ENCODE assay signal across 8 mouse cellular contexts in the genomic region with DNA sequence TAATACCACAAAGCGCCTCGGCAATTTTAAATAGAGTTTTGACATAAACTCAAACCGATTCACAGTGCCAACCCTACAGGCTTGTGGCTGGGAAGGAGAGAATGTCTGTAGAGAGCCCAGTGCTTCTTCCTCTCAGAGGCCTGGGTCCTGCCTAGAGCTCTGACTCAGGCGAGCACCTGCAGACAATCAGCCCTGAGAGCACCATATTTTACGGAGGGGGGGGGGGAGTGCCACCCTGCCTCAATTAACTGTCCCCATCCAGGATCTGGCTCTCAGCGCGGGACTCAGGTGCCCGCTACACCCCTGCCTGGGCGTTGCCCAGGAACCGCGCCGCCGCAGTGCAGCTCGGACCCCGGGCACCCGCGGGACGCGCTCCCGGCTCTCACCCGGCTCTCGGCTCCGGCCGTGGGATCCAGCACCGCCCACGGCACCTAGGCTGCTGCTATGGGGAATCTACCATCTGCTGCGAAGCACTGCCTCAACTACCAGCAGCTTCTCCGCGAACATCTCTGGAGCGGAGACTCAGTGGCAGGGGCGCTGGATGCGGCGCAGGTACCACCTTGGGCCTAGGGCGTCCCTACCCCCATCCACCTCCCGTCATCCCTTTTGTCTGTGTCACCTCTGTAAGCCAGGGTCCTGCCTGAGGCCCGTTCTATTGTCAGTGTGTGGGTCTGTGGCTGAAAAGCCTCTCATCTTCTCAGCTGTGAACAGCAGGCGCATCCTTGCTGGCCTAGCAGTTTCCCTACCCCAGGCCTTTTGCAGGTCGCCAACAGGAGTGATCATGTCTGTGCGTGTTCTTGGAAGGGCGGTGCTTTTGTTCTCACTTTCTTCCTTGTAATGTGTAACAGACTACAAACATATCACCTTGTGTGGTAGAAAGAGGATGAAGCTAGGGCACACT. TPM values are rescaled to one million over a fixed set of nuclear protein-coding genes. Genes with fewer than 3 reads are reported as not detected.
DNase-seq lines count a peak whose midpoint lies in the region; ATAC-seq and TF ChIP-seq lines count a peak whose summit lies in the region.

A gene (plus strand): TSS at position 225 of the 901 bp plus-strand sequence.

- H3K4me1 ChIP-seq in lung, embryonic 16.5 days (replicated peaks; ENCODE audit: control insufficient read depth, insufficient read depth, low read length): peaks cover 17% of the 10 kb centered on the region; the same call in 1 of the 2 replicates
- H3K4me1 ChIP-seq in forebrain, postnatal 0 days (ENCODE audit: insufficient read depth): no peaks in the 10 kb centered on the region; the same call in 1 of the 2 replicates
- H3K4me1 ChIP-seq in stomach, embryonic 14.5 days (ENCODE audit: control insufficient read depth, insufficient read depth, low read length): 0 out of 2 replicates have a peak, but pooled peaks cover 11% of the 10 kb centered on the region

- peak within 1 kb of the TSS; percentile 74 for H3K4me2 ChIP-seq in lung, embryonic 16.5 days (ENCODE audit: low read depth, low read length)
- peak within 1 kb of the TSS; percentile 77 for H3K4me2 ChIP-seq in forebrain, postnatal 0 days (ENCODE audit: low read depth)
- peak within 1 kb of the TSS; percentile 86 for H3K4me2 ChIP-seq in stomach, embryonic 14.5 days (replicated peaks; ENCODE audit: low read depth, low read length)

- no peaks in the 10 kb centered on the region for H3K27me3 ChIP-seq in lung, embryonic 16.5 days (ENCODE audit: control insufficient read depth, insufficient read depth, low read depth, low read length)
- no peaks in the 10 kb centered on the region for H3K27me3 ChIP-seq in forebrain, postnatal 0 days (ENCODE audit: insufficient read depth, low read length)
- no peaks in the 10 kb centered on the region for H3K27me3 ChIP-seq in stomach, embryonic 14.5 days (ENCODE audit: control insufficient read depth, insufficient read depth, low read length)

- no peak for DNase-seq in lung, postnatal 14 days
- DNase-seq in cerebellum, adult 18-20 months: peak; percentile 73 to 84
- peak; percentile 79 for DNase-seq in forebrain, postnatal 0 days
- peak; percentile 50 to 66 for DNase-seq in layer of hippocampus, postnatal 14 days (ENCODE audit: low spot score in 2 of 2)
- DNase-seq in urinary bladder, postnatal 4 days (ENCODE audit: low spot score in 2 of 2): no peak

- 8% methylated on average over 40 of the region's 40 CpGs for WGBS in lung, embryonic 16.5 days
- 4% methylated on average over 40 of the region's 40 CpGs for whole genome bisulfite sequencing in forebrain, postnatal 0 days
- WGBS in stomach, embryonic 14.5 days: 4% methylated on average over 40 of the region's 40 CpGs

- peak; percentile 73 for ATAC-seq in lung, embryonic 16.5 days (ENCODE audit: low read depth)
- ATAC-seq in forebrain, postnatal 0 days: peak; percentile 88
- 0 out of 2 replicates have a peak, but pooled peaks have one; percentile 26 for ATAC-seq in megakaryocyte-erythroid progenitor cell, adult 5-6 weeks (replicated peaks; ENCODE audit: low FRiP score, low TSS enrichment, poor library complexity, severe bottlenecking)
- ATAC-seq in stomach, embryonic 14.5 days (ENCODE audit: insufficient number of reproducible peaks, insufficient read depth, low FRiP score, low read depth): peak; percentile 76

- H3K4me3 ChIP-seq in lung, embryonic 16.5 days (ENCODE audit: low read length): peak within 1 kb of the TSS; percentile 58
- H3K4me3 ChIP-seq in forebrain, postnatal 0 days (ENCODE audit: low read depth, low read length): peak within 1 kb of the TSS; percentile 51
- H3K4me3 ChIP-seq in stomach, embryonic 14.5 days (ENCODE audit: low read depth, low read length): peak within 1 kb of the TSS; percentile 52

- H3K27ac ChIP-seq in lung, embryonic 16.5 days (ENCODE audit: low read length): peak within 1 kb of the TSS; percentile 29
- peak within 1 kb of the TSS; percentile 92 for H3K27ac ChIP-seq in forebrain, postnatal 0 days (ENCODE audit: low read depth, low read length)
- H3K27ac ChIP-seq in stomach, embryonic 14.5 days (ENCODE audit: low read length): peak within 1 kb of the TSS; percentile 52

- H3K36me3 ChIP-seq in lung, embryonic 16.5 days (ENCODE audit: control insufficient read depth, insufficient read depth, low read length): no peaks in the 10 kb centered on the region
- no peaks in the 10 kb centered on the region for H3K36me3 ChIP-seq in forebrain, postnatal 0 days (ENCODE audit: insufficient read depth)
- H3K36me3 ChIP-seq in stomach, embryonic 14.5 days (ENCODE audit: control insufficient read depth, insufficient read depth, low read length): no peaks in the 10 kb centered on the region

- no peaks in the 10 kb centered on the region for H3K9me3 ChIP-seq in lung, embryonic 16.5 days (ENCODE audit: control insufficient read depth, low read length)
- no peaks in the 10 kb centered on the region for H3K9me3 ChIP-seq in forebrain, postnatal 0 days (ENCODE audit: low read length)
- no peaks in the 10 kb centered on the region for H3K9me3 ChIP-seq in stomach, embryonic 14.5 days (ENCODE audit: control insufficient read depth, low read depth, low read length)

- H3K9ac ChIP-seq in lung, embryonic 16.5 days (ENCODE audit: low read length): peak within 1 kb of the TSS; percentile 77
- H3K9ac ChIP-seq in forebrain, postnatal 0 days: peak within 1 kb of the TSS; percentile 86
- H3K9ac ChIP-seq in stomach, embryonic 14.5 days (replicated peaks; ENCODE audit: low read depth, low read length): peak within 1 kb of the TSS; percentile 53

- TF ChIP-seq CTCF in forebrain, postnatal 0 days (IDR thresholded peaks at IDR 0.05; ENCODE audit: low read depth): no peak

RNA-seq across cellular contexts. Expression of the gene that starts here (rescaled TPM):
- 10.5 and 10.8 TPM in 2 replicates for polyA plus RNA-seq in lung, embryonic 16.5 days (2015; fragmentation: Nextera tagmentation; extraction: Ambion mirVana)
- total RNA-seq in forebrain, postnatal 0 days (2014; rRNA removed): 22.9 and 29.7 TPM in 2 replicates
- 14.6 and 18.4 TPM in 2 replicates for polyA plus RNA-seq in forebrain, postnatal 0 days (2015; fragmentation: Nextera tagmentation; extraction: Ambion mirVana)
- 10 to 100 TPM; 13.9 to 16.4 TPM for total RNA-seq in layer of hippocampus, postnatal 14 days (2021)
- 1.2 TPM in 1 of 2 replicates, not detected in the other for total RNA-seq in megakaryocyte-erythroid progenitor cell, adult 5-6 weeks (2014; fragmentation: Nextera tagmentation)
- total RNA-seq in megakaryocyte-erythroid progenitor cell, adult 5-6 weeks (2017): not detected in 2 replicates
- polyA plus RNA-seq in stomach, embryonic 14.5 days (2014; fragmentation: Nextera tagmentation; extraction: Ambion mirVana): 6.6 and 9.7 TPM in 2 replicates

Comparison
In these comparisons a context has a peak if more than half of its experiments do, and no peak if none do; other contexts are left out.
1. RNA of the gene that starts here (total RNA-seq): 22.9 to 29.7 TPM in forebrain, postnatal 0 days and 13.9 to 16.4 TPM in layer of hippocampus, postnatal 14 days; 1.2 TPM in megakaryocyte-erythroid progenitor cell, adult 5-6 weeks; every median in the first group is over 4 times any median in the second.
2. ATAC-seq: peak in every context shown above with its lines; median percentile 88 in forebrain, postnatal 0 days; 76 in stomach, embryonic 14.5 days; 73 in lung, embryonic 16.5 days; 26 in megakaryocyte-erythroid progenitor cell, adult 5-6 weeks.
3. H3K27ac ChIP-seq: peak in every context shown above with its lines; median percentile 92 in forebrain, postnatal 0 days; 52 in stomach, embryonic 14.5 days; 29 in lung, embryonic 16.5 days.
4. DNase-seq: peak in cerebellum, adult 18-20 months (2 of 2), forebrain, postnatal 0 days (single experiment) and layer of hippocampus, postnatal 14 days (2 of 2); none in lung, postnatal 14 days (single experiment) and urinary bladder, postnatal 4 days (0 of 2).
5. Peak in every context shown above with its lines, with median percentiles within 50 percentile points of each other: H3K4me2 ChIP-seq, H3K4me3 ChIP-seq and H3K9ac ChIP-seq.